Mouse (Mus musculus) liver, embryonic 11.5 days (tissue): ENCODE measurements around the gene Zfand4. TPM values are rescaled to one million over a fixed set of nuclear protein-coding genes. Genes with fewer than 3 reads are reported as not detected.
"Not testable (repeated sequence)": the region's sequence is repeated elsewhere in the genome, so short reads cannot be mapped to it uniquely, and the experiment has no call there.

Experiments
- ATAC-seq: fragments of 200-750 bp; cut with Nextera tagmentation; replicated peaks from 2 replicates; pipeline ENCODE4 v1.8.0; 2017; ENCODE audit warnings: moderate number of reproducible peaks, mild to moderate bottlenecking, moderate TSS enrichment, moderate library complexity; ENCODE audit not compliant: low FRiP score
- DNase-seq: peaks from one replicate; pipeline ENCODE4 v3.0.0-alpha.2; 2017; ENCODE audit warnings: low spot score
- H3K27ac ChIP-seq: fragments of 300-500 bp; sonication (generic); 2 replicates; pipeline ENCODE4 v1.5.1; 2014; ENCODE audit warnings: mild to moderate bottlenecking, low read depth, low read length, control low read depth
- H3K27me3 ChIP-seq: fragments of 300-500 bp; sonication (generic); replicated peaks from 2 replicates; pipeline ENCODE4 v1.6.1; 2014; ENCODE audit warnings: low read length, mixed read lengths; ENCODE audit not compliant: control insufficient read depth, insufficient read depth
- H3K36me3 ChIP-seq: fragments of 300-500 bp; sonication (generic); 2 replicates; pipeline ENCODE4 v1.6.1; 2014; ENCODE audit warnings: mild to moderate bottlenecking, low read length, moderate library complexity, mixed read lengths; ENCODE audit not compliant: control insufficient read depth, insufficient read depth
- H3K4me1 ChIP-seq: fragments of 300-500 bp; sonication (generic); replicated peaks from 2 replicates; pipeline ENCODE4 v1.6.1; 2014; ENCODE audit warnings: low read length, mixed read lengths; ENCODE audit not compliant: control insufficient read depth, insufficient read depth
- H3K4me2 ChIP-seq: fragments of 300-500 bp; sonication (generic); 2 replicates; pipeline ENCODE4 v1.6.1; 2014; ENCODE audit warnings: mild to moderate bottlenecking, control low read depth, moderate library complexity
- H3K4me3 ChIP-seq: fragments of 300-500 bp; sonication (generic); 2 replicates; pipeline ENCODE4 v1.5.1; 2014; ENCODE audit warnings: low read depth, low read length, control low read depth
- H3K9ac ChIP-seq: fragments of 300-500 bp; sonication (generic); 2 replicates; pipeline ENCODE4 v1.6.1; 2014; ENCODE audit warnings: low read depth, low read length, control low read depth
- H3K9me3 ChIP-seq: fragments of 300-500 bp; sonication (generic); 2 replicates; pipeline ENCODE4 v1.6.1; 2016; ENCODE audit warnings: low read length, inconsistent platforms, mixed read lengths; ENCODE audit not compliant: control insufficient read depth
- WGBS: fragments of 180-500 bp; shearing (Covaris S2); extraction: QIAGEN DNeasy Blood & Tissue Kit; methylation state at CpG from one replicate; pipeline ENCODE4 v1.1.7; 2014; 5-methylcytosine and 5-hydroxymethylcytosine counted together
- polyA plus RNA-seq: library from polyadenylated mRNA; unstranded; fragments of >200 nt; fragmentation: Nextera tagmentation; extraction: Ambion mirVana; gene quantifications from 2 replicates; pipeline ENCODE4 v1.2.1, GENCODE M21; 2014

Gene Zfand4
- polyA plus RNA-seq, 1 experiment from 2014 or later: 7.3 TPM

GRCm38 (mm10) chr6:116353428-116353827, 89.4 kb downstream of the Zfand4 start:
- no peaks in the 10 kb centered on the region for H3K9me3 ChIP-seq
- no peak overlapping the region for H3K27ac ChIP-seq
- ATAC-seq (no peak), DNase-seq (no peak)
- H3K4me1 ChIP-seq: peaks cover 10% of the 10 kb centered on the region
- H3K36me3 ChIP-seq: no peaks in the 10 kb centered on the region; the same call in 1 of the 2 replicates
- H3K9ac ChIP-seq: no peak overlapping the region
- H3K4me3 ChIP-seq: no peak overlapping the region
- 89% methylated on average over 1 of the region's 1 CpGs for WGBS
- H3K4me2 ChIP-seq: peak overlapping the region; percentile 13; the same call in 1 of the 2 replicates
- H3K27me3 ChIP-seq: no peaks in the 10 kb centered on the region

- H3K9ac ChIP-seq, H3K4me3 ChIP-seq, H3K36me3 ChIP-seq, H3K27me3 ChIP-seq, H3K4me2 ChIP-seq, DNase-seq, H3K27ac ChIP-seq, ATAC-seq, H3K4me1 ChIP-seq, H3K9me3 ChIP-seq: not testable (repeated sequence)
- 78% methylated on average over 8 of the region's 8 CpGs for WGBS
Measured at GRCm38 (mm10) chr6:116356311-116356947, 92.4 kb downstream of the Zfand4 start.

GRCm38 (mm10) chr6:116356948-116357325, 92.9 kb downstream of the Zfand4 start:
- no peak overlapping the region for H3K27ac ChIP-seq
- peaks cover 4% of the 10 kb centered on the region; the same call in 1 of the 2 replicates for H3K4me1 ChIP-seq
- no peaks in the 10 kb centered on the region for H3K27me3 ChIP-seq
- 85% methylated on average over 4 of the region's 4 CpGs for WGBS
- H3K36me3 ChIP-seq: no peaks in the 10 kb centered on the region; the same call in 1 of the 2 replicates
- no peak overlapping the region for H3K4me3 ChIP-seq
- DNase-seq: no peak
- no peak overlapping the region for H3K4me2 ChIP-seq
- no peaks in the 10 kb centered on the region for H3K9me3 ChIP-seq
- H3K9ac ChIP-seq: no peak overlapping the region
- no peak for ATAC-seq

- no peak overlapping the region for H3K9ac ChIP-seq
- WGBS: 74% methylated on average over 8 of the region's 8 CpGs
- no peaks in the 10 kb centered on the region for H3K27me3 ChIP-seq
Measured at GRCm38 (mm10) chr6:116358056-116358455, 94.0 kb downstream of the Zfand4 start.

GRCm38 (mm10) chr6:116359256-116359655, 95.2 kb downstream of the Zfand4 start:
- DNase-seq: no peak
- no peak overlapping the region for H3K4me3 ChIP-seq
- no peak overlapping the region for H3K9ac ChIP-seq
- H3K9me3 ChIP-seq: no peaks in the 10 kb centered on the region
- no peaks in the 10 kb centered on the region for H3K27me3 ChIP-seq
- H3K4me2 ChIP-seq: no peak overlapping the region
- no peaks in the 10 kb centered on the region for H3K4me1 ChIP-seq
- H3K36me3 ChIP-seq: no peaks in the 10 kb centered on the region
- no peak overlapping the region for H3K27ac ChIP-seq
- ATAC-seq: no peak
- WGBS: 71% methylated on average over 3 of the region's 3 CpGs

More at GRCm38 (mm10) chr6:116358056-116358455, 94.0 kb downstream of the Zfand4 start:
- H3K27ac ChIP-seq: no peak overlapping the region
- no peak for ATAC-seq
- DNase-seq: no peak
- H3K4me1 ChIP-seq: no peaks in the 10 kb centered on the region; the same call in 1 of the 2 replicates
- no peak overlapping the region for H3K4me2 ChIP-seq
- H3K4me3 ChIP-seq: no peak overlapping the region
- no peaks in the 10 kb centered on the region for H3K9me3 ChIP-seq
- H3K36me3 ChIP-seq: no peaks in the 10 kb centered on the region; the same call in 1 of the 2 replicates

GRCm38 (mm10) chr6:116361463-116361862, 97.4 kb downstream of the Zfand4 start:
- Histone ChIP-seq H3K27ac (no peak overlapping the region), H3K4me1 (no peaks in the 10 kb centered on the region), H3K4me3 (no peak overlapping the region), H3K27me3 (no peaks in the 10 kb centered on the region), H3K9me3 (no peaks in the 10 kb centered on the region), H3K9ac (no peak overlapping the region), H3K4me2 (no peak overlapping the region), H3K36me3 (no peaks in the 10 kb centered on the region)
- WGBS: 80% methylated on average over 3 of the region's 3 CpGs
- DNase-seq: no peak
- no peak for ATAC-seq

GRCm38 (mm10) chr6:116361993-116362392, 98.0 kb downstream of the Zfand4 start:
- no peaks in the 10 kb centered on the region for H3K9me3 ChIP-seq
- ATAC-seq (no peak), DNase-seq (no peak)
- no peaks in the 10 kb centered on the region for H3K36me3 ChIP-seq
- 77% methylated on average over 4 of the region's 4 CpGs for WGBS
- no peak overlapping the region for H3K4me3 ChIP-seq
- H3K27ac ChIP-seq: no peak overlapping the region
- H3K27me3 ChIP-seq: no peaks in the 10 kb centered on the region
- H3K9ac ChIP-seq: no peak overlapping the region
- no peak overlapping the region for H3K4me2 ChIP-seq
- H3K4me1 ChIP-seq: no peaks in the 10 kb centered on the region

- H3K4me1 ChIP-seq: peaks cover 17% of the 10 kb centered on the region
- DNase-seq (no peak), ATAC-seq (no peak)
- H3K36me3 ChIP-seq: no peaks in the 10 kb centered on the region
- no peaks in the 10 kb centered on the region for H3K27me3 ChIP-seq
- no peak overlapping the region for H3K4me3 ChIP-seq
- H3K9me3 ChIP-seq: no peaks in the 10 kb centered on the region
- H3K27ac ChIP-seq: no peak overlapping the region
- WGBS: 83% methylated on average over 11 of the region's 11 CpGs
- no peak overlapping the region for H3K9ac ChIP-seq
- no peak overlapping the region for H3K4me2 ChIP-seq
Measured at GRCm38 (mm10) chr6:116367971-116368370, 103.9 kb downstream of the Zfand4 start.

- ATAC-seq (no peak; the same call in 1 of the 2 replicates), DNase-seq (no peak)
- Histone ChIP-seq H3K4me1 (peaks cover 22% of the 10 kb centered on the region), H3K4me3 (no peak overlapping the region), H3K9ac (no peak overlapping the region), H3K27ac (no peak overlapping the region), H3K27me3 (no peaks in the 10 kb centered on the region), H3K36me3 (no peaks in the 10 kb centered on the region), H3K4me2 (no peak overlapping the region; the same call in 1 of the 2 replicates), H3K9me3 (no peaks in the 10 kb centered on the region)
- 76% methylated on average over 1 of the region's 1 CpGs for WGBS
Measured at GRCm38 (mm10) chr6:116369811-116370210, 105.8 kb downstream of the Zfand4 start.
